Mouse (Mus musculus) c-Kit-positive CD71-positive TER-119-negative erythroid progenitor cells, embryonic 14.5 days (primary cell): ENCODE data around the gene Canx.
"Not testable (repeated sequence)": the region's sequence is repeated elsewhere in the genome, so short reads cannot be mapped to it uniquely, and the experiment has no call there.

Experiments
- DNase-seq: peaks from one replicate; pipeline ENCODE4 v3.0.0-alpha.2; 2013; ENCODE audit warnings: low read depth

Canx gene

GRCm38 (mm10) chr11:50325496-50326301 is at the start of gene Canx:
Gene Canx, minus strand, starts transcription at chr11:50325673.
- peak; percentile 97 for DNase-seq

- DNase-seq, result no peak
These were observed 49.0 kb upstream of the Canx start for GRCm38 (mm10) chr11:50374286-50375015.

GRCm38 (mm10) chr11:50373621-50374020 is 48.1 kb upstream of the Canx start:
- no peak for DNase-seq

- DNase-seq, result no peak
These were observed 47.6 kb upstream of the Canx start for GRCm38 (mm10) chr11:50373086-50373485.

- no peak for DNase-seq
These were observed 46.4 kb upstream of the Canx start for GRCm38 (mm10) chr11:50371911-50372310.

GRCm38 (mm10) chr11:50371399-50371841 is 45.9 kb upstream of the Canx start:
- DNase-seq, result peak; percentile 63

GRCm38 (mm10) chr11:50370969-50371368 is 45.5 kb upstream of the Canx start:
- DNase-seq, result no peak

- DNase-seq, result no peak
These were observed 44.0 kb upstream of the Canx start for GRCm38 (mm10) chr11:50369360-50369911.

GRCm38 (mm10) chr11:50367531-50367930 is 42.1 kb upstream of the Canx start:
- no peak for DNase-seq

GRCm38 (mm10) chr11:50365322-50365721 is 39.8 kb upstream of the Canx start:
- DNase-seq, result no peak

GRCm38 (mm10) chr11:50364548-50364947 is 39.1 kb upstream of the Canx start:
- peak; percentile 80 for DNase-seq

GRCm38 (mm10) chr11:50361282-50361681 is 35.8 kb upstream of the Canx start:
- DNase-seq, result not testable (repeated sequence)

GRCm38 (mm10) chr11:50358950-50359861 is 33.7 kb upstream of the Canx start:
- peak; percentile 45 for DNase-seq

- no peak for DNase-seq
These were observed 29.9 kb upstream of the Canx start for GRCm38 (mm10) chr11:50355395-50355794.

- no peak for DNase-seq
These were observed 29.4 kb upstream of the Canx start for GRCm38 (mm10) chr11:50354851-50355250.

GRCm38 (mm10) chr11:50354162-50354561 is 28.7 kb upstream of the Canx start, which contains the start of gene Cby3:
Gene Cby3, plus strand, starts transcription at chr11:50354462.
- no peak for DNase-seq

- DNase-seq, result no peak
These were observed 26.7 kb upstream of the Canx start for GRCm38 (mm10) chr11:50352177-50352576.

- no peak for DNase-seq
These were observed 21.0 kb upstream of the Canx start for GRCm38 (mm10) chr11:50346256-50347032.

GRCm38 (mm10) chr11:50345486-50345885 is 20.0 kb upstream of the Canx start:
- DNase-seq, result no peak

- DNase-seq, result no peak
These were observed 11.4 kb upstream of the Canx start for GRCm38 (mm10) chr11:50336891-50337290.

- no peak for DNase-seq
These were observed 10.7 kb upstream of the Canx start for GRCm38 (mm10) chr11:50336126-50336525.
